In genomic region chr3:89136365-89136764, GRCm38 (mm10) we compare ENCODE assay signal across 1 mouse cellular context.
TF ChIP-seq lines count a peak whose summit lies in the region.

No protein-coding gene starts in this region.

TF ChIP-seq in MEL, 35 proteins besides CTCF, POLR2A, EP300 and RAD21 (continued from another document):
- TF ChIP-seq USF1 (IDR thresholded peaks at IDR 0.05; ENCODE audit: low read depth, low read length) (no peak), ETS1 (IDR thresholded peaks at IDR 0.05; ENCODE audit: low read depth, low read length) (no peak), ZC3H11A (IDR thresholded peaks at IDR 0.05; ENCODE audit: low read depth, low read length) (peak; percentile 19), E2F4 (IDR thresholded peaks at IDR 0.05; ENCODE audit: borderline replicate concordance, low read depth, low read length) (no peak), MAFK (IDR thresholded peaks at IDR 0.05; ENCODE audit: borderline replicate concordance, low read depth, low read length) (no peak), TCF12 (IDR thresholded peaks at IDR 0.05; ENCODE audit: low read depth, low read length) (0 out of 2 replicates have a peak, but pooled peaks have one; percentile 11), ZMIZ1 (IDR thresholded peaks at IDR 0.05; ENCODE audit: low read depth, low read length) (no peak), HCFC1 (IDR thresholded peaks at IDR 0.05; ENCODE audit: low read depth, low read length) (peak; percentile 43)
